Mouse (Mus musculus): ENCODE measurements at regions not wholly inside any gene's neighbourhood (a gene's known extent, or its start where the extent isn't known, plus 50 kb on each side); places are given as distances from the start of the nearest gene placed in this dataset.

GRCm38 (mm10) chr4:91080620-91081441, 319.8 kb downstream of the Elavl2 start:
- no peak for ATAC-seq (replicated peaks; ENCODE audit: extremely low read depth, insufficient read depth, low FRiP score)
- Histone ChIP-seq H3K4me1 (ENCODE audit: control insufficient read depth, insufficient read depth, low read length) (no peaks in the 10 kb centered on the region), H3K4me2 (ENCODE audit: low read depth, low read length) (no peak overlapping the region), H3K4me3 (ENCODE audit: low read length) (no peak overlapping the region), H3K27me3 (ENCODE audit: control insufficient read depth, insufficient read depth, low read length) (no peaks in the 10 kb centered on the region), H3K27ac (ENCODE audit: low read length) (no peak overlapping the region), H3K36me3 (ENCODE audit: control insufficient read depth, insufficient read depth) (no peaks in the 10 kb centered on the region), H3K9ac (ENCODE audit: low read length) (no peak overlapping the region), H3K9me3 (replicated peaks; ENCODE audit: control insufficient read depth, low read length) (no peaks in the 10 kb centered on the region)
- WGBS, result 40% methylated on average over 10 of the region's 10 CpGs

- 79% methylated on average over 2 of the region's 2 CpGs for WGBS
- no peaks in the 10 kb centered on the region for H3K4me1 ChIP-seq (ENCODE audit: control insufficient read depth, insufficient read depth, low read length)
Observed at GRCm38 (mm10) chr4:91071263-91071662, 329.3 kb downstream of the Elavl2 start.

GRCm38 (mm10) chr4:91060933-91061332, 339.7 kb downstream of the Elavl2 start:
- H3K27ac ChIP-seq (ENCODE audit: low read length), result no peak overlapping the region
- H3K9ac ChIP-seq (ENCODE audit: low read length), result no peak overlapping the region
- H3K4me1 ChIP-seq (ENCODE audit: control insufficient read depth, insufficient read depth, low read length), result no peaks in the 10 kb centered on the region
- H3K9me3 ChIP-seq (replicated peaks; ENCODE audit: control insufficient read depth, low read length), result no peaks in the 10 kb centered on the region
- H3K27me3 ChIP-seq (ENCODE audit: control insufficient read depth, insufficient read depth, low read length), result no peaks in the 10 kb centered on the region
- H3K4me2 ChIP-seq (ENCODE audit: low read depth, low read length), result no peak overlapping the region
- ATAC-seq (replicated peaks; ENCODE audit: extremely low read depth, insufficient read depth, low FRiP score), result no peak
- H3K36me3 ChIP-seq (ENCODE audit: control insufficient read depth, insufficient read depth), result no peaks in the 10 kb centered on the region
- WGBS, result 56% methylated on average over 2 of the region's 2 CpGs
- no peak overlapping the region for H3K4me3 ChIP-seq (ENCODE audit: low read length)

More at GRCm38 (mm10) chr4:91071263-91071662, 329.3 kb downstream of the Elavl2 start:
- Histone ChIP-seq H3K27me3 (ENCODE audit: control insufficient read depth, insufficient read depth, low read length) (no peaks in the 10 kb centered on the region), H3K4me3 (ENCODE audit: low read length) (no peak overlapping the region), H3K4me2 (ENCODE audit: low read depth, low read length) (no peak overlapping the region), H3K36me3 (ENCODE audit: control insufficient read depth, insufficient read depth) (no peaks in the 10 kb centered on the region), H3K9me3 (replicated peaks; ENCODE audit: control insufficient read depth, low read length) (no peaks in the 10 kb centered on the region), H3K27ac (ENCODE audit: low read length) (no peak overlapping the region), H3K9ac (ENCODE audit: low read length) (no peak overlapping the region)
- no peak for ATAC-seq (replicated peaks; ENCODE audit: extremely low read depth, insufficient read depth, low FRiP score)

- Histone ChIP-seq H3K9me3 (replicated peaks; ENCODE audit: control insufficient read depth, low read length) (no peaks in the 10 kb centered on the region), H3K9ac (ENCODE audit: low read length) (no peak overlapping the region), H3K4me2 (ENCODE audit: low read depth, low read length) (no peak overlapping the region), H3K4me3 (ENCODE audit: low read length) (no peak overlapping the region), H3K36me3 (ENCODE audit: control insufficient read depth, insufficient read depth) (no peaks in the 10 kb centered on the region), H3K27ac (ENCODE audit: low read length) (no peak overlapping the region), H3K27me3 (ENCODE audit: control insufficient read depth, insufficient read depth, low read length) (no peaks in the 10 kb centered on the region), H3K4me1 (ENCODE audit: control insufficient read depth, insufficient read depth, low read length) (no peaks in the 10 kb centered on the region)
- 46% methylated on average over 2 of the region's 2 CpGs for WGBS
- 0 out of 2 replicates have a peak, but pooled peaks have one; percentile 18 for ATAC-seq (replicated peaks; ENCODE audit: extremely low read depth, insufficient read depth, low FRiP score)
Observed at GRCm38 (mm10) chr4:91051913-91052312, 348.7 kb downstream of the Elavl2 start.

GRCm38 (mm10) chr4:91029462-91029861, 371.1 kb downstream of the Elavl2 start:
- H3K27ac ChIP-seq (ENCODE audit: low read length), result no peak overlapping the region
- H3K36me3 ChIP-seq (ENCODE audit: control insufficient read depth, insufficient read depth), result no peaks in the 10 kb centered on the region
- H3K9ac ChIP-seq (ENCODE audit: low read length), result no peak overlapping the region
- no peak overlapping the region for H3K4me2 ChIP-seq (ENCODE audit: low read depth, low read length)
- 76% methylated on average over 2 of the region's 2 CpGs for WGBS
- H3K4me3 ChIP-seq (ENCODE audit: low read length), result no peak overlapping the region
- ATAC-seq (replicated peaks; ENCODE audit: extremely low read depth, insufficient read depth, low FRiP score), result no peak
- no peaks in the 10 kb centered on the region for H3K27me3 ChIP-seq (ENCODE audit: control insufficient read depth, insufficient read depth, low read length)
- no peaks in the 10 kb centered on the region for H3K9me3 ChIP-seq (replicated peaks; ENCODE audit: control insufficient read depth, low read length)
- no peaks in the 10 kb centered on the region for H3K4me1 ChIP-seq (ENCODE audit: control insufficient read depth, insufficient read depth, low read length)

GRCm38 (mm10) chr4:91028013-91028626, 372.5 kb downstream of the Elavl2 start:
- no peaks in the 10 kb centered on the region for H3K4me1 ChIP-seq (ENCODE audit: control insufficient read depth, insufficient read depth, low read length)
- no peak overlapping the region for H3K27ac ChIP-seq (ENCODE audit: low read length)
- no peak overlapping the region for H3K9ac ChIP-seq (ENCODE audit: low read length)
- H3K36me3 ChIP-seq (ENCODE audit: control insufficient read depth, insufficient read depth), result no peaks in the 10 kb centered on the region
- no peak for ATAC-seq (replicated peaks; ENCODE audit: extremely low read depth, insufficient read depth, low FRiP score)
- 87% methylated on average over 6 of the region's 6 CpGs for WGBS
- H3K4me2 ChIP-seq (ENCODE audit: low read depth, low read length), result no peak overlapping the region
- no peaks in the 10 kb centered on the region for H3K9me3 ChIP-seq (replicated peaks; ENCODE audit: control insufficient read depth, low read length)
- H3K4me3 ChIP-seq (ENCODE audit: low read length), result no peak overlapping the region
- no peaks in the 10 kb centered on the region for H3K27me3 ChIP-seq (ENCODE audit: control insufficient read depth, insufficient read depth, low read length)

- no peak overlapping the region for H3K4me2 ChIP-seq (ENCODE audit: low read depth, low read length)
- ATAC-seq (replicated peaks; ENCODE audit: extremely low read depth, insufficient read depth, low FRiP score), result no peak
- no peaks in the 10 kb centered on the region for H3K9me3 ChIP-seq (replicated peaks; ENCODE audit: control insufficient read depth, low read length)
- no peak overlapping the region for H3K9ac ChIP-seq (ENCODE audit: low read length)
- H3K4me1 ChIP-seq (ENCODE audit: control insufficient read depth, insufficient read depth, low read length), result no peaks in the 10 kb centered on the region
- H3K36me3 ChIP-seq (ENCODE audit: control insufficient read depth, insufficient read depth), result no peaks in the 10 kb centered on the region
- H3K4me3 ChIP-seq (ENCODE audit: low read length), result no peak overlapping the region
- H3K27ac ChIP-seq (ENCODE audit: low read length), result no peak overlapping the region
- no peaks in the 10 kb centered on the region for H3K27me3 ChIP-seq (ENCODE audit: control insufficient read depth, insufficient read depth, low read length)
- 69% methylated on average over 2 of the region's 2 CpGs for WGBS
Observed at GRCm38 (mm10) chr4:90996388-90997092, 404.0 kb downstream of the Elavl2 start.

GRCm38 (mm10) chr4:90964658-90965057, 435.9 kb downstream of the Elavl2 start:
- Histone ChIP-seq H3K9ac (ENCODE audit: low read length) (no peak overlapping the region), H3K36me3 (ENCODE audit: control insufficient read depth, insufficient read depth) (no peaks in the 10 kb centered on the region), H3K4me3 (ENCODE audit: low read length) (no peak overlapping the region), H3K27me3 (ENCODE audit: control insufficient read depth, insufficient read depth, low read length) (no peaks in the 10 kb centered on the region), H3K9me3 (replicated peaks; ENCODE audit: control insufficient read depth, low read length) (no peaks in the 10 kb centered on the region), H3K4me2 (ENCODE audit: low read depth, low read length) (no peak overlapping the region), H3K27ac (ENCODE audit: low read length) (no peak overlapping the region), H3K4me1 (ENCODE audit: control insufficient read depth, insufficient read depth, low read length) (no peaks in the 10 kb centered on the region)
- WGBS, result 34% methylated on average over 6 of the region's 6 CpGs
- ATAC-seq (replicated peaks; ENCODE audit: extremely low read depth, insufficient read depth, low FRiP score), result no peak
